Mouse (Mus musculus): ENCODE data around the gene Tgfbr2.

GRCm38 (mm10) chr9:116099596-116099993, 75.6 kb downstream of the Tgfbr2 start:
- TF ChIP-seq USF2 (IDR thresholded peaks at IDR 0.05; ENCODE audit: borderline replicate concordance in 1 of 2, insufficient read depth in 1 of 2, low read depth in 1 of 2, low read length in 2 of 2), result no peak
- TF ChIP-seq ELF1 (IDR thresholded peaks at IDR 0.05; ENCODE audit: low read depth, low read length), result no peak
- no peak for TF ChIP-seq E2F4 (IDR thresholded peaks at IDR 0.05; ENCODE audit: borderline replicate concordance, low read depth, low read length)
- TF ChIP-seq CTCF (IDR thresholded peaks at IDR 0.05 in 2 of 3, conservative IDR thresholded peaks at IDR 0.05 in 1 of 3; ENCODE audit: control insufficient read depth in 1 of 3, insufficient read depth in 1 of 3, low read depth in 2 of 3, low read length in 3 of 3, poor library complexity in 1 of 3, severe bottlenecking in 1 of 3), result no peak
- no peak for TF ChIP-seq MAFK (IDR thresholded peaks at IDR 0.05; ENCODE audit: borderline replicate concordance, low read depth, low read length)
- TF ChIP-seq POLR2A (IDR thresholded peaks at IDR 0.05; ENCODE audit: control insufficient read depth in 1 of 2, insufficient read depth in 1 of 2, low read depth in 1 of 2, low read length in 2 of 2, poor library complexity in 1 of 2), result no peak
- TF ChIP-seq USF1 (IDR thresholded peaks at IDR 0.05; ENCODE audit: low read depth, low read length), result no peak
- no peak for TF ChIP-seq POLR2AphosphoS2 (IDR thresholded peaks at IDR 0.05; ENCODE audit: low read length)
- TF ChIP-seq MAX (IDR thresholded peaks at IDR 0.05; ENCODE audit: low read length), result no peak
- no peak for TF ChIP-seq SIN3A (IDR thresholded peaks at IDR 0.05; ENCODE audit: low read length)
